Mouse (Mus musculus): ENCODE results near the gene H2al1e.
"Not testable (repeated sequence)": the region's sequence is repeated elsewhere in the genome, so short reads cannot be mapped to it uniquely, and the experiment has no call there.

- TF ChIP-seq POLR2A (IDR thresholded peaks at IDR 0.05; ENCODE audit: control insufficient read depth, extremely low read depth, insufficient read depth, low read length, poor library complexity); CTCF (IDR thresholded peaks at IDR 0.05; ENCODE audit: borderline replicate concordance, control insufficient read depth, extremely low read depth, insufficient read depth, low read length, poor library complexity): not testable (repeated sequence)
Measured at GRCm38 (mm10) chrX:11298957-11299356, 12.8 kb upstream of the H2al1e start, which contains the start of gene H2al1a.
